Mouse (Mus musculus) stomach, embryonic 15.5 days (tissue): ENCODE data around the gene Oscar. TPM values are rescaled to one million over a fixed set of nuclear protein-coding genes. Genes with fewer than 3 reads are reported as not detected.
A peak's percentile ranks its signal among the peaks of the same experiment; 100 is the strongest.

Source experiments
- ATAC-seq: fragments of 200-750 bp; cut with Nextera tagmentation; 2 replicates; pipeline ENCODE4 v1.8.0; 2017; ENCODE audit warnings: low read depth, moderate number of reproducible peaks, moderate TSS enrichment; ENCODE audit not compliant: insufficient read depth, low FRiP score
- H3K27ac ChIP-seq: fragments of 300-500 bp; sonication (generic); 2 replicates; pipeline ENCODE4 v1.5.1; 2015; ENCODE audit warnings: mild to moderate bottlenecking, inconsistent platforms
- H3K27me3 ChIP-seq: fragments of 300-500 bp; sonication (generic); replicated peaks from 2 replicates; pipeline ENCODE4 v1.6.1; 2015; ENCODE audit warnings: inconsistent platforms
- H3K36me3 ChIP-seq: fragments of 300-500 bp; sonication (generic); 2 replicates; pipeline ENCODE4 v1.6.1; 2015; ENCODE audit warnings: inconsistent platforms
- H3K4me1 ChIP-seq: fragments of 300-500 bp; sonication (generic); 2 replicates; pipeline ENCODE4 v1.6.1; 2015; ENCODE audit warnings: inconsistent platforms
- H3K4me2 ChIP-seq: fragments of 300-500 bp; sonication (generic); 2 replicates; pipeline ENCODE4 v1.6.1; 2015; ENCODE audit warnings: mild to moderate bottlenecking, inconsistent platforms
- H3K4me3 ChIP-seq: fragments of 300-500 bp; sonication (generic); replicated peaks from 2 replicates; pipeline ENCODE4 v1.5.1; 2015; ENCODE audit warnings: inconsistent platforms
- H3K9ac ChIP-seq: fragments of 300-500 bp; sonication (generic); 2 replicates; pipeline ENCODE4 v1.6.1; 2015; ENCODE audit warnings: inconsistent platforms
- H3K9me3 ChIP-seq: fragments of 300-500 bp; sonication (generic); 2 replicates; pipeline ENCODE4 v1.6.1; 2016; ENCODE audit warnings: inconsistent platforms
- WGBS: fragments of 180-500 bp; shearing (Covaris S2); methylation state at CpG from one replicate; pipeline ENCODE4 v1.1.7; 2015; 5-methylcytosine and 5-hydroxymethylcytosine counted together
- polyA plus RNA-seq: library from polyadenylated mRNA; unstranded; fragments of >200 nt; fragmentation: Nextera tagmentation; extraction: Ambion mirVana; gene quantifications from 2 replicates; pipeline ENCODE4 v1.2.1, GENCODE M21; 2015

Gene Oscar
- polyA plus RNA-seq, 1 experiment from 2014 or later, result 0.06 TPM

- Histone ChIP-seq H3K27ac (no peak overlapping the region), H3K4me3 (no peak overlapping the region; the same call in 1 of the 2 replicates), H3K4me1 (peaks cover 27% of the 10 kb centered on the region), H3K9ac (no peak overlapping the region), H3K36me3 (peaks cover 35% of the 10 kb centered on the region), H3K9me3 (no peaks in the 10 kb centered on the region), H3K27me3 (no peaks in the 10 kb centered on the region), H3K4me2 (peak overlapping the region; percentile 79; the same call in 1 of the 2 replicates)
- ATAC-seq, result no peak
- 67% methylated on average over 5 of the region's 5 CpGs for WGBS
These were observed 27.5 kb upstream of the Oscar start for GRCm38 (mm10) chr7:3643412-3643811.

GRCm38 (mm10) chr7:3630478-3630815 lies 14.5 kb upstream of the Oscar start:
- Histone ChIP-seq H3K36me3 (peaks cover 14% of the 10 kb centered on the region; the same call in 1 of the 2 replicates), H3K27ac (no peak overlapping the region), H3K4me1 (peaks cover 19% of the 10 kb centered on the region), H3K4me3 (peak overlapping the region; percentile 71), H3K9ac (peak overlapping the region; percentile 73), H3K4me2 (peak overlapping the region; percentile 88), H3K27me3 (no peaks in the 10 kb centered on the region), H3K9me3 (no peaks in the 10 kb centered on the region)
- WGBS, result 46% methylated on average over 3 of the region's 3 CpGs
- ATAC-seq, result no peak

GRCm38 (mm10) chr7:3629543-3630477 lies 13.9 kb upstream of the Oscar start, which contains the start of the genes Tfpt and Prpf31:
Gene Tfpt, minus strand, starts transcription at chr7:3629929.
Gene Prpf31, plus strand, starts transcription at chr7:3629985.
- ATAC-seq, result peak; percentile 88
- Histone ChIP-seq H3K36me3 (peaks cover 10% of the 10 kb centered on the region; the same call in 1 of the 2 replicates), H3K4me2 (peak within 1 kb of the TSS; percentile 94), H3K4me1 (peaks cover 19% of the 10 kb centered on the region), H3K27ac (peak within 1 kb of the TSS; percentile 86), H3K27me3 (no peaks in the 10 kb centered on the region), H3K9ac (peak within 1 kb of the TSS; percentile 73), H3K4me3 (peak within 1 kb of the TSS; percentile 71), H3K9me3 (no peaks in the 10 kb centered on the region)
- 1% methylated on average over 47 of the region's 47 CpGs for WGBS

- H3K9ac ChIP-seq, result peak overlapping the region; percentile 63
- no peaks in the 10 kb centered on the region for H3K9me3 ChIP-seq
- peak; percentile 11; the same call in 1 of the 2 replicates for ATAC-seq
- peaks cover 9% of the 10 kb centered on the region; the same call in 1 of the 2 replicates for H3K36me3 ChIP-seq
- H3K27me3 ChIP-seq, result no peaks in the 10 kb centered on the region
- no peak overlapping the region for H3K27ac ChIP-seq
- H3K4me2 ChIP-seq, result peak overlapping the region; percentile 94
- peaks cover 19% of the 10 kb centered on the region for H3K4me1 ChIP-seq
- peak overlapping the region; percentile 71 for H3K4me3 ChIP-seq
- 33% methylated on average over 4 of the region's 4 CpGs for WGBS
These were observed 13.1 kb upstream of the Oscar start for GRCm38 (mm10) chr7:3629030-3629429.

GRCm38 (mm10) chr7:3617242-3617995 lies 1.5 kb upstream of the Oscar start, which contains the start of gene Ndufa3:
Gene Ndufa3, plus strand, starts transcription at chr7:3617373.
- Histone ChIP-seq H3K36me3 (0 out of 2 replicates have a peak, but pooled peaks cover 15% of the 10 kb centered on the region), H3K27ac (peak within 1 kb of the TSS; percentile 71), H3K4me1 (no peaks in the 10 kb centered on the region), H3K9me3 (no peaks in the 10 kb centered on the region), H3K4me2 (peak within 1 kb of the TSS; percentile 76), H3K4me3 (peak within 1 kb of the TSS; percentile 86), H3K27me3 (no peaks in the 10 kb centered on the region), H3K9ac (peak within 1 kb of the TSS; percentile 35)
- under 1% methylated on average over 32 of the region's 32 CpGs for WGBS
- peak; percentile 96 for ATAC-seq

GRCm38 (mm10) chr7:3616389-3617241 lies 658 bp upstream of the Oscar start:
- H3K9me3 ChIP-seq, result no peaks in the 10 kb centered on the region
- ATAC-seq, result no peak
- WGBS, result 37% methylated on average over 6 of the region's 6 CpGs
- H3K4me3 ChIP-seq, result peak overlapping the region; percentile 86
- 0 out of 2 replicates have a peak, but pooled peaks cover 14% of the 10 kb centered on the region for H3K36me3 ChIP-seq
- H3K4me2 ChIP-seq, result peak overlapping the region; percentile 76
- H3K4me1 ChIP-seq, result no peaks in the 10 kb centered on the region
- no peak overlapping the region for H3K27ac ChIP-seq
- no peaks in the 10 kb centered on the region for H3K27me3 ChIP-seq
- no peak overlapping the region for H3K9ac ChIP-seq

- H3K36me3 ChIP-seq, result no peaks in the 10 kb centered on the region
- H3K9me3 ChIP-seq, result no peaks in the 10 kb centered on the region
- 73% methylated on average over 3 of the region's 3 CpGs for WGBS
- no peak overlapping the region for H3K9ac ChIP-seq
- H3K27ac ChIP-seq, result no peak overlapping the region
- no peaks in the 10 kb centered on the region for H3K27me3 ChIP-seq
- no peak overlapping the region for H3K4me3 ChIP-seq
- no peaks in the 10 kb centered on the region for H3K4me1 ChIP-seq
- ATAC-seq, result no peak
- H3K4me2 ChIP-seq, result no peak overlapping the region
These were observed 1.9 kb downstream of the Oscar start for GRCm38 (mm10) chr7:3614021-3614420.

GRCm38 (mm10) chr7:3611006-3611405 lies 5.0 kb downstream of the Oscar start:
- H3K9ac ChIP-seq, result no peak overlapping the region
- WGBS, result 80% methylated on average over 13 of the region's 13 CpGs
- peak; percentile 79 for ATAC-seq
- H3K36me3 ChIP-seq, result no peaks in the 10 kb centered on the region
- H3K4me2 ChIP-seq, result no peak overlapping the region
- H3K4me1 ChIP-seq, result no peaks in the 10 kb centered on the region
- H3K27ac ChIP-seq, result no peak overlapping the region
- no peaks in the 10 kb centered on the region for H3K9me3 ChIP-seq
- no peak overlapping the region for H3K4me3 ChIP-seq
- no peaks in the 10 kb centered on the region for H3K27me3 ChIP-seq

GRCm38 (mm10) chr7:3610437-3610836 lies 5.5 kb downstream of the Oscar start:
- H3K9me3 ChIP-seq, result no peaks in the 10 kb centered on the region
- H3K4me1 ChIP-seq, result no peaks in the 10 kb centered on the region
- no peak overlapping the region for H3K4me2 ChIP-seq
- WGBS, result 85% methylated on average over 3 of the region's 3 CpGs
- ATAC-seq, result no peak
- H3K36me3 ChIP-seq, result no peaks in the 10 kb centered on the region
- no peak overlapping the region for H3K27ac ChIP-seq
- H3K9ac ChIP-seq, result no peak overlapping the region
- no peaks in the 10 kb centered on the region for H3K27me3 ChIP-seq
- no peak overlapping the region for H3K4me3 ChIP-seq

GRCm38 (mm10) chr7:3609082-3609481 lies 6.9 kb downstream of the Oscar start:
- Histone ChIP-seq H3K27me3 (no peaks in the 10 kb centered on the region), H3K4me1 (no peaks in the 10 kb centered on the region), H3K36me3 (no peaks in the 10 kb centered on the region), H3K4me2 (no peak overlapping the region), H3K4me3 (no peak overlapping the region), H3K27ac (no peak overlapping the region), H3K9ac (no peak overlapping the region), H3K9me3 (no peaks in the 10 kb centered on the region)
- 51% methylated on average over 3 of the region's 3 CpGs for WGBS
- no peak for ATAC-seq

- Histone ChIP-seq H3K4me3 (no peak overlapping the region), H3K9ac (no peak overlapping the region), H3K27me3 (no peaks in the 10 kb centered on the region), H3K9me3 (no peaks in the 10 kb centered on the region), H3K4me1 (no peaks in the 10 kb centered on the region), H3K27ac (no peak overlapping the region), H3K36me3 (no peaks in the 10 kb centered on the region), H3K4me2 (no peak overlapping the region)
- 96% methylated on average over 3 of the region's 3 CpGs for WGBS
- ATAC-seq, result no peak
These were observed 7.3 kb downstream of the Oscar start for GRCm38 (mm10) chr7:3608668-3609067.
